In genomic region chr9:14625024-14625423, GRCm38 (mm10) we compare ENCODE assay signal across 12 mouse cellular contexts. TPM values are rescaled to one million over a fixed set of nuclear protein-coding genes. Genes with fewer than 3 reads are reported as not detected.
DNase-seq lines count a peak whose midpoint lies in the region; ATAC-seq and TF ChIP-seq lines count a peak whose summit lies in the region.
"Had no signal": no experiment of that assay in that cellular context is flagged by ENCODE, and none has a peak within 500 bp of the region (broad histone marks: within the 10 kb centered on the region; RNA-seq: fewer than 3 reads in every experiment).

No protein-coding gene starts in this region.

- H3K9me3 ChIP-seq in heart, embryonic 11.5 days (replicated peaks; ENCODE audit: control insufficient read depth, low read length), result no peaks in the 10 kb centered on the region
- no peaks in the 10 kb centered on the region for H3K9me3 ChIP-seq in liver, embryonic 12.5 days (replicated peaks)

- H3K4me2 ChIP-seq in heart, embryonic 11.5 days, result no peak overlapping the region
- H3K4me2 ChIP-seq in liver, embryonic 12.5 days, result no peak overlapping the region

- TF ChIP-seq EP300 in heart, adult 2 months (IDR thresholded peaks at IDR 0.05; ENCODE audit: insufficient read depth, low read depth, low read length), result peak; percentile 74

- intact Hi-C loops in heart, adult 2 months (cut with DNase I), result loop anchor here (2.0 kb wide), 1 partner anchor 16 kb away; no protein-coding TSS in a partner anchor
- intact Hi-C loops in gastrocnemius, adult 2 months (cut with DNase I), result loop anchor here (2.0 kb wide), 1 partner anchor 38 kb away; no protein-coding TSS in a partner anchor

- H3K79me2 ChIP-seq in heart, adult 2 months (replicated peaks; ENCODE audit: control insufficient read depth, insufficient read depth, low read length), result no peaks in the 10 kb centered on the region

- TF ChIP-seq POLR2A in heart, adult 2 months (IDR thresholded peaks at IDR 0.05; ENCODE audit: insufficient read depth, low read depth, low read length), result 0 out of 2 replicates have a peak, but pooled peaks have one; percentile 43

- no peak for TF ChIP-seq CTCF in heart, adult 2 months (IDR thresholded peaks at IDR 0.05)
- TF ChIP-seq CTCF in gastrocnemius, adult 2 months (IDR thresholded peaks at IDR 0.05), result no peak

- peaks cover 16% of the 10 kb centered on the region for H3K4me1 ChIP-seq in heart, adult 2 months (ENCODE audit: control insufficient read depth, insufficient read depth, low read length)
- H3K4me1 ChIP-seq in heart, embryonic 11.5 days (ENCODE audit: control insufficient read depth, insufficient read depth, low read length), result peaks cover 3% of the 10 kb centered on the region; the same call in 1 of the 2 replicates
- no peaks in the 10 kb centered on the region for H3K4me1 ChIP-seq in liver, embryonic 12.5 days

- no peak for ATAC-seq in heart, embryonic 11.5 days (replicated peaks; ENCODE audit: insufficient number of reproducible peaks, low FRiP score, low TSS enrichment)
- no peak for ATAC-seq in liver, embryonic 12.5 days
- ATAC-seq: forebrain, embryonic 14.5 days had no signal

- DNase-seq in heart, adult 2 months, result peak; percentile 84 to 87
- peak; percentile 90 for DNase-seq in gastrocnemius, adult 2 months
- DNase-seq in kidney, adult 8-10 months, result peak; percentile 41 to 65
- peak; percentile 85 for DNase-seq in lung, postnatal 36 days
- DNase-seq in frontal cortex, postnatal 14 days (ENCODE audit: low spot score in 2 of 2), result no peak
- DNase-seq in thymus, postnatal 14 days, result no peak
- DNase-seq: cerebellum, postnatal 14 days had no signal

- peak overlapping the region; percentile 65 for H3K27ac ChIP-seq in heart, adult 2 months
- no peak overlapping the region for H3K27ac ChIP-seq in heart, embryonic 11.5 days (ENCODE audit: low read depth, low read length)
- H3K27ac ChIP-seq in gastrocnemius, adult 2 months, result peak overlapping the region; percentile 90
- no peak overlapping the region for H3K27ac ChIP-seq in liver, embryonic 12.5 days

- H3K4me3 ChIP-seq in heart, adult 2 months, result no peak overlapping the region
- H3K4me3 ChIP-seq in heart, embryonic 11.5 days (ENCODE audit: low read depth, low read length), result no peak overlapping the region
- peak overlapping the region; percentile 29 for H3K4me3 ChIP-seq in gastrocnemius, adult 2 months
- H3K4me3 ChIP-seq in liver, embryonic 12.5 days, result no peak overlapping the region

- H3K9ac ChIP-seq in heart, adult 2 months (ENCODE audit: low read depth, low read length), result no peak overlapping the region
- H3K9ac ChIP-seq in heart, embryonic 11.5 days (ENCODE audit: low read depth, low read length), result no peak overlapping the region
- no peak overlapping the region for H3K9ac ChIP-seq in liver, embryonic 12.5 days

- H3K27me3 ChIP-seq in heart, adult 2 months (ENCODE audit: control insufficient read depth, insufficient read depth, low read length), result no peaks in the 10 kb centered on the region
- no peaks in the 10 kb centered on the region; the same call in 1 of the 2 replicates for H3K27me3 ChIP-seq in heart, embryonic 11.5 days (ENCODE audit: control insufficient read depth, insufficient read depth, low read length)
- 0 out of 2 replicates have a peak, but pooled peaks cover 4% of the 10 kb centered on the region for H3K27me3 ChIP-seq in liver, embryonic 12.5 days (replicated peaks)
- H3K27me3 ChIP-seq: CH12.LX had no signal

- WGBS in heart, adult 2 months, result 19% methylated on average over 3 of the region's 3 CpGs
- WGBS in heart, embryonic 11.5 days (ENCODE audit: insufficient replicate concordance), result 28% methylated on average over 3 of the region's 3 CpGs
- 10% methylated on average over 3 of the region's 3 CpGs for WGBS in liver, embryonic 12.5 days (ENCODE audit: insufficient replicate concordance)

- H3K36me3 ChIP-seq in heart, adult 2 months (ENCODE audit: control insufficient read depth, insufficient read depth, low read length), result peaks cover 6% of the 10 kb centered on the region
- H3K36me3 ChIP-seq in heart, embryonic 11.5 days (ENCODE audit: control insufficient read depth, insufficient read depth, low read length), result no peaks in the 10 kb centered on the region
- H3K36me3 ChIP-seq in liver, embryonic 12.5 days, result no peaks in the 10 kb centered on the region

RNA-seq across cellular contexts. Expression of gene Amotl1, which starts 19.8 kb away (rescaled TPM):
- 10 to 100 TPM; 58.3 to 59.5 TPM for total RNA-seq in heart, adult 2 months (2021)
- 27.4 and 41.1 TPM in 2 replicates for polyA plus RNA-seq in heart, adult 2 months (2012; rRNA removed)
- polyA plus RNA-seq in heart, embryonic 11.5 days (2014; fragmentation: Nextera tagmentation; extraction: Ambion mirVana), result 21.3 and 23.8 TPM in 2 replicates
- total RNA-seq in gastrocnemius, adult 2 months (2021), result 100 to 1,000 TPM; 397 to 399 TPM
- polyA plus RNA-seq in liver, embryonic 12.5 days (2016; fragmentation: Nextera tagmentation; extraction: Ambion mirVana), result 3.4 and 3.9 TPM in 2 replicates
- total RNA-seq: megakaryocyte progenitor cell, adult 5-6 weeks had no signal

Comparison
In these comparisons a context has a peak if more than half of its experiments do, and no peak if none do; other contexts are left out.
1. H3K27ac ChIP-seq: peak in heart, adult 2 months (single experiment) and gastrocnemius, adult 2 months (single experiment); none in heart, embryonic 11.5 days (single experiment) and liver, embryonic 12.5 days (single experiment).
2. DNase-seq: peak in heart, adult 2 months (2 of 2), gastrocnemius, adult 2 months (single experiment), kidney, adult 8-10 months (2 of 2) and lung, postnatal 36 days (single experiment); none in frontal cortex, postnatal 14 days (0 of 2) and thymus, postnatal 14 days (single experiment).